Mouse (Mus musculus) G1E (cell line): ENCODE results near the gene Cltrn. TPM values are rescaled to one million over a fixed set of nuclear protein-coding genes. Genes with fewer than 3 reads are reported as not detected.

ENCODE experiments used
- ATAC-seq: 2 replicates; pipeline ENCODE4 v1.8.0; 2016; ENCODE audit warnings: mild to moderate bottlenecking; ENCODE audit not compliant: insufficient number of reproducible peaks, poor library complexity, low FRiP score, severe bottlenecking; ENCODE audit errors: extremely low read depth
- DNase-seq: peaks from one replicate; pipeline ENCODE4 v3.0.0; 2012; ENCODE audit warnings: low spot score
- H3K27me3 ChIP-seq: 2 replicates; pipeline ENCODE4 v1.6.1; 2012; ENCODE audit warnings: mild to moderate bottlenecking, low read length, inconsistent platforms; ENCODE audit not compliant: insufficient read depth
- H3K36me3 ChIP-seq: replicated peaks from 2 replicates; pipeline ENCODE3; 2012; ENCODE audit warnings: mild to moderate bottlenecking, inconsistent platforms
- H3K4me1 ChIP-seq: 2 replicates; pipeline ENCODE4 v1.6.1; 2012; ENCODE audit warnings: low read depth, low read length, inconsistent platforms, mixed read lengths; ENCODE audit not compliant: insufficient read depth
- H3K4me3 ChIP-seq: 2 replicates; pipeline ENCODE4 v1.5.1; 2012; ENCODE audit warnings: low read depth, mild to moderate bottlenecking, inconsistent platforms, low read length, moderate library complexity, mixed read lengths
- H3K9me3 ChIP-seq: replicated peaks from 2 replicates; pipeline ENCODE4 v1.6.1; 2012; ENCODE audit warnings: inconsistent platforms
- CTCF ChIP-seq: IDR thresholded peaks from 2 replicates; pipeline ENCODE4 v1.5.1; 2012; ENCODE audit warnings: low read depth, low read length, inconsistent platforms, mixed read lengths
- GATA1 ChIP-seq: IDR thresholded peaks from 2 replicates; pipeline ENCODE4 v1.6.1; 2012; ENCODE audit warnings: borderline replicate concordance, low read length, inconsistent platforms, mixed read lengths
- GATA2 ChIP-seq: IDR thresholded peaks from 2 replicates; pipeline ENCODE4 v1.6.1; 2012; ENCODE audit warnings: low read depth, low read length, inconsistent platforms, borderline replicate concordance
- POLR2AphosphoS5 ChIP-seq: IDR thresholded peaks from 2 replicates; pipeline ENCODE4 v1.6.1; 2012; ENCODE audit warnings: low read depth, low read length, inconsistent platforms; ENCODE audit not compliant: insufficient replicate concordance
- TAL1 ChIP-seq: conservative IDR thresholded peaks from 2 replicates; pipeline ENCODE4 v1.6.1; 2012; ENCODE audit warnings: low read depth, low read length, inconsistent platforms, mixed read lengths
- polyA plus RNA-seq: library from polyadenylated mRNA; stranded (reverse); fragments of >175 nt; gene quantifications from 2 replicates; pipeline ENCODE4 v1.2.3, GENCODE M21; 2012
- total RNA-seq, 2 experiments: library from RNA; stranded (forward) in 1 of 2; stranded (reverse) in 1 of 2; fragments of 200-1000 nt in 1 of 2; fragments of >200 nt in 1 of 2; fragmentation: Nextera tagmentation in 1 of 2; gene quantifications; 2 replicates each; pipeline ENCODE4 v1.2.3; 2014 to 2017

The Cltrn gene
- total and polyA plus RNA-seq, 3 experiments, result 0.04 to 0.49 TPM; not detected in 1

- DNase-seq (no peak), ATAC-seq (peak; percentile 76)
- Histone ChIP-seq H3K4me3 (no peak overlapping the region), H3K4me1 (no peaks in the 10 kb centered on the region), H3K27me3 (no peaks in the 10 kb centered on the region), H3K36me3 (peaks cover 7% of the 10 kb centered on the region), H3K9me3 (no peaks in the 10 kb centered on the region)
- TF ChIP-seq POLR2AphosphoS5, result no peak
- TF ChIP-seq TAL1, result no peak
- peak; percentile 65 for TF ChIP-seq CTCF
- no peak for TF ChIP-seq GATA1
Measured at GRCm38 (mm10) chrX:164066185-164066584, 22.4 kb upstream of the Cltrn start.

- H3K4me1 ChIP-seq, result peaks cover 9% of the 10 kb centered on the region
- DNase-seq (no peak), ATAC-seq (no peak)
- H3K4me3 ChIP-seq, result no peak overlapping the region
- TF ChIP-seq GATA1, result no peak
- TF ChIP-seq GATA2, result no peak
- no peak for TF ChIP-seq CTCF
- no peak for TF ChIP-seq TAL1
- TF ChIP-seq POLR2AphosphoS5, result no peak
- H3K9me3 ChIP-seq, result no peaks in the 10 kb centered on the region
- H3K36me3 ChIP-seq, result peaks cover 30% of the 10 kb centered on the region
- H3K27me3 ChIP-seq, result no peaks in the 10 kb centered on the region
Measured at GRCm38 (mm10) chrX:164068968-164069367, 19.7 kb upstream of the Cltrn start.

GRCm38 (mm10) chrX:164076040-164076775 lies 12.4 kb upstream of the Cltrn start, which contains the start of gene Siah1b:
Gene Siah1b (minus strand): TSS chrX:164076493.
- ATAC-seq, result peak; percentile 97
- Histone ChIP-seq H3K4me1 (peaks cover 23% of the 10 kb centered on the region), H3K36me3 (peaks cover 26% of the 10 kb centered on the region), H3K27me3 (no peaks in the 10 kb centered on the region), H3K4me3 (peak within 1 kb of the TSS; percentile 75), H3K9me3 (no peaks in the 10 kb centered on the region)
- TF ChIP-seq GATA1 (no peak), GATA2 (no peak), CTCF (no peak), POLR2AphosphoS5 (no peak), TAL1 (no peak)
- DNase-seq, result peak; percentile 76

GRCm38 (mm10) chrX:164082030-164082429 lies 6.6 kb upstream of the Cltrn start:
- DNase-seq, result no peak

GRCm38 (mm10) chrX:164089916-164090315 lies 1.3 kb downstream of the Cltrn start:
- no peaks in the 10 kb centered on the region for H3K27me3 ChIP-seq
- H3K36me3 ChIP-seq, result no peaks in the 10 kb centered on the region
- H3K4me3 ChIP-seq, result no peak overlapping the region
- no peak for ATAC-seq
- no peak for DNase-seq
- no peaks in the 10 kb centered on the region for H3K9me3 ChIP-seq
- H3K4me1 ChIP-seq, result peaks cover 57% of the 10 kb centered on the region
- TF ChIP-seq GATA1, result no peak
- TF ChIP-seq POLR2AphosphoS5, result no peak
- no peak for TF ChIP-seq TAL1

More at GRCm38 (mm10) chrX:164082030-164082429, 6.6 kb upstream of the Cltrn start:
- TF ChIP-seq GATA1, result no peak
- TF ChIP-seq TAL1, result peak; percentile 45; the same call in 1 of the 2 replicates
- Histone ChIP-seq H3K27me3 (no peaks in the 10 kb centered on the region), H3K4me3 (no peak overlapping the region), H3K36me3 (no peaks in the 10 kb centered on the region), H3K9me3 (no peaks in the 10 kb centered on the region), H3K4me1 (peaks cover 32% of the 10 kb centered on the region)
- ATAC-seq, result peak; percentile 87

- TF ChIP-seq POLR2AphosphoS5 (no peak), GATA1 (no peak), CTCF (no peak), GATA2 (no peak), TAL1 (no peak)
- Histone ChIP-seq H3K4me3 (no peak overlapping the region; the same call in 1 of the 2 replicates), H3K36me3 (no peaks in the 10 kb centered on the region), H3K9me3 (no peaks in the 10 kb centered on the region), H3K27me3 (no peaks in the 10 kb centered on the region), H3K4me1 (peaks cover 54% of the 10 kb centered on the region)
- ATAC-seq (0 out of 2 replicates have a peak, but pooled peaks have one; percentile 28), DNase-seq (no peak)
Measured at GRCm38 (mm10) chrX:164092300-164093169, 3.9 kb downstream of the Cltrn start.
